Mouse (Mus musculus): ENCODE measurements at regions not wholly inside any gene's neighbourhood (a gene's known extent, or its start where the extent isn't known, plus 50 kb on each side); places are given as distances from the start of the nearest gene placed in this dataset.

- no peak for TF ChIP-seq CTCF (IDR thresholded peaks at IDR 0.05; ENCODE audit: control insufficient read depth, insufficient read depth, insufficient replicate concordance, low read depth, low read length)
- TF ChIP-seq POLR2A (IDR thresholded peaks at IDR 0.05; ENCODE audit: control insufficient read depth, low read depth, low read length), result no peak
- H3K36me3 ChIP-seq (ENCODE audit: control insufficient read depth, insufficient read depth, low read length), result no peaks in the 10 kb centered on the region
- no peaks in the 10 kb centered on the region for H3K4me1 ChIP-seq (ENCODE audit: control insufficient read depth, insufficient read depth, low read length)
- no peaks in the 10 kb centered on the region for H3K27me3 ChIP-seq (ENCODE audit: control insufficient read depth, insufficient read depth, low read length)
- H3K27ac ChIP-seq (ENCODE audit: control insufficient read depth, insufficient read depth, low read depth, low read length), result no peak overlapping the region
- no peak overlapping the region for H3K4me3 ChIP-seq (ENCODE audit: control insufficient read depth, low read depth, low read length)
These were observed 945.3 kb upstream of the B3galt2 start for GRCm38 (mm10) chr1:142695179-142695578.

GRCm38 (mm10) chr1:142708263-142708662 lies 932.2 kb upstream of the B3galt2 start:
- H3K4me1 ChIP-seq (ENCODE audit: control insufficient read depth, insufficient read depth, low read length), result no peaks in the 10 kb centered on the region
- no peak overlapping the region for H3K27ac ChIP-seq (ENCODE audit: control insufficient read depth, insufficient read depth, low read depth, low read length)
- TF ChIP-seq CTCF (IDR thresholded peaks at IDR 0.05; ENCODE audit: control insufficient read depth, insufficient read depth, insufficient replicate concordance, low read depth, low read length) (no peak), POLR2A (IDR thresholded peaks at IDR 0.05; ENCODE audit: control insufficient read depth, low read depth, low read length) (no peak)
- H3K27me3 ChIP-seq (ENCODE audit: control insufficient read depth, insufficient read depth, low read length), result no peaks in the 10 kb centered on the region
- no peaks in the 10 kb centered on the region for H3K36me3 ChIP-seq (ENCODE audit: control insufficient read depth, insufficient read depth, low read length)
- H3K4me3 ChIP-seq (ENCODE audit: control insufficient read depth, low read depth, low read length), result no peak overlapping the region

- no peak for TF ChIP-seq POLR2A (IDR thresholded peaks at IDR 0.05; ENCODE audit: control insufficient read depth, low read depth, low read length)
- TF ChIP-seq CTCF (IDR thresholded peaks at IDR 0.05; ENCODE audit: control insufficient read depth, insufficient read depth, insufficient replicate concordance, low read depth, low read length), result no peak
- no peaks in the 10 kb centered on the region for H3K36me3 ChIP-seq (ENCODE audit: control insufficient read depth, insufficient read depth, low read length)
- H3K27me3 ChIP-seq (ENCODE audit: control insufficient read depth, insufficient read depth, low read length), result no peaks in the 10 kb centered on the region
These were observed 910.2 kb upstream of the B3galt2 start for GRCm38 (mm10) chr1:142730259-142730658.

GRCm38 (mm10) chr1:142734108-142734507 lies 906.4 kb upstream of the B3galt2 start:
- Histone ChIP-seq H3K27me3 (ENCODE audit: control insufficient read depth, insufficient read depth, low read length) (no peaks in the 10 kb centered on the region), H3K4me3 (ENCODE audit: control insufficient read depth, low read depth, low read length) (no peak overlapping the region), H3K36me3 (ENCODE audit: control insufficient read depth, insufficient read depth, low read length) (no peaks in the 10 kb centered on the region), H3K4me1 (ENCODE audit: control insufficient read depth, insufficient read depth, low read length) (no peaks in the 10 kb centered on the region), H3K27ac (ENCODE audit: control insufficient read depth, insufficient read depth, low read depth, low read length) (no peak overlapping the region)
- TF ChIP-seq POLR2A (IDR thresholded peaks at IDR 0.05; ENCODE audit: control insufficient read depth, low read depth, low read length) (no peak), CTCF (IDR thresholded peaks at IDR 0.05; ENCODE audit: control insufficient read depth, insufficient read depth, insufficient replicate concordance, low read depth, low read length) (no peak)

More at GRCm38 (mm10) chr1:142730259-142730658, 910.2 kb upstream of the B3galt2 start:
- H3K27ac ChIP-seq (ENCODE audit: control insufficient read depth, insufficient read depth, low read depth, low read length), result no peak overlapping the region
- no peaks in the 10 kb centered on the region for H3K4me1 ChIP-seq (ENCODE audit: control insufficient read depth, insufficient read depth, low read length)
- H3K4me3 ChIP-seq (ENCODE audit: control insufficient read depth, low read depth, low read length), result no peak overlapping the region

- no peaks in the 10 kb centered on the region for H3K27me3 ChIP-seq (ENCODE audit: control insufficient read depth, insufficient read depth, low read length)
- no peaks in the 10 kb centered on the region for H3K4me1 ChIP-seq (ENCODE audit: control insufficient read depth, insufficient read depth, low read length)
- TF ChIP-seq POLR2A (IDR thresholded peaks at IDR 0.05; ENCODE audit: control insufficient read depth, low read depth, low read length) (no peak), CTCF (IDR thresholded peaks at IDR 0.05; ENCODE audit: control insufficient read depth, insufficient read depth, insufficient replicate concordance, low read depth, low read length) (no peak)
- no peaks in the 10 kb centered on the region for H3K36me3 ChIP-seq (ENCODE audit: control insufficient read depth, insufficient read depth, low read length)
- H3K4me3 ChIP-seq (ENCODE audit: control insufficient read depth, low read depth, low read length), result no peak overlapping the region
- no peak overlapping the region for H3K27ac ChIP-seq (ENCODE audit: control insufficient read depth, insufficient read depth, low read depth, low read length)
These were observed 902.1 kb upstream of the B3galt2 start for GRCm38 (mm10) chr1:142738376-142738775.

GRCm38 (mm10) chr1:142742307-142742706 lies 898.2 kb upstream of the B3galt2 start:
- Histone ChIP-seq H3K27me3 (ENCODE audit: control insufficient read depth, insufficient read depth, low read length) (no peaks in the 10 kb centered on the region), H3K4me1 (ENCODE audit: control insufficient read depth, insufficient read depth, low read length) (no peaks in the 10 kb centered on the region), H3K36me3 (ENCODE audit: control insufficient read depth, insufficient read depth, low read length) (no peaks in the 10 kb centered on the region), H3K4me3 (ENCODE audit: control insufficient read depth, low read depth, low read length) (no peak overlapping the region), H3K27ac (ENCODE audit: control insufficient read depth, insufficient read depth, low read depth, low read length) (no peak overlapping the region)
- no peak for TF ChIP-seq POLR2A (IDR thresholded peaks at IDR 0.05; ENCODE audit: control insufficient read depth, low read depth, low read length)
- TF ChIP-seq CTCF (IDR thresholded peaks at IDR 0.05; ENCODE audit: control insufficient read depth, insufficient read depth, insufficient replicate concordance, low read depth, low read length), result peak; percentile 24; the same call in 1 of the 2 replicates

GRCm38 (mm10) chr1:142771010-142771409 lies 869.5 kb upstream of the B3galt2 start:
- Histone ChIP-seq H3K4me1 (ENCODE audit: control insufficient read depth, insufficient read depth, low read length) (no peaks in the 10 kb centered on the region), H3K27me3 (ENCODE audit: control insufficient read depth, insufficient read depth, low read length) (no peaks in the 10 kb centered on the region), H3K4me3 (ENCODE audit: control insufficient read depth, low read depth, low read length) (no peak overlapping the region), H3K36me3 (ENCODE audit: control insufficient read depth, insufficient read depth, low read length) (no peaks in the 10 kb centered on the region), H3K27ac (ENCODE audit: control insufficient read depth, insufficient read depth, low read depth, low read length) (no peak overlapping the region)
- no peak for TF ChIP-seq POLR2A (IDR thresholded peaks at IDR 0.05; ENCODE audit: control insufficient read depth, low read depth, low read length)
- no peak for TF ChIP-seq CTCF (IDR thresholded peaks at IDR 0.05; ENCODE audit: control insufficient read depth, insufficient read depth, insufficient replicate concordance, low read depth, low read length)

Measured in testis, adult 2 months (tissue).